Mouse (Mus musculus): ENCODE measurements around the gene Tbrg4.

DNA sequence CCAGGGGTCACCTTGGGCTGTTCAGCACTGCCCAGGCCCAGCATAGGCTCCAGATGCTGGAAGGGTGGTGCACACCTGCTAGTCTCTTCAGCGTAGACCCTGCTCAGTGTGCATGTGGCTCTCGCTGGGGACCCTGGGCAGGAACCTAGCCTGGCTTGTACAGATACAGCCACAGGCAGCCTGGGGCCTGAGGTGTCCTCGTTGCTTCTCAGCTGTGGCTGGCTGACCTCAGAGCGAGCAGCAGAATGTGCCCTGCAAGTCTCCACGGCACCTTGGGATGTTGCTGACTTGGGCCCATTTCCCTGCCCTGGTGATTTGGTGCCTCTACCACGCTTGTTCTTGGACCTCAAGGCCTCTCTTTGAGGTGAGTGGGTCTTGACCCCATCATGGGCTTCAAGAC is 26.0 kb downstream of the Tbrg4 start:
- TF ChIP-seq CTCF (conservative IDR thresholded peaks at IDR 0.05; ENCODE audit: insufficient read depth, insufficient read length, low read depth, low read length) (no peak), POLR2A (IDR thresholded peaks at IDR 0.05; ENCODE audit: low read depth, low read length) (no peak)
